Mouse (Mus musculus): ENCODE data around the gene B230104I21Rik.

The B230104I21Rik gene

GRCm38 (mm10) chr4:154348197-154348786, 12.4 kb downstream of the B230104I21Rik start:
- peak; percentile 73 to 82 for DNase-seq

- DNase-seq: no peak
Observed at GRCm38 (mm10) chr4:154352246-154352645, 16.3 kb downstream of the B230104I21Rik start.

GRCm38 (mm10) chr4:154355408-154355807, 19.5 kb downstream of the B230104I21Rik start:
- DNase-seq: no peak

GRCm38 (mm10) chr4:154358370-154358769, 22.4 kb downstream of the B230104I21Rik start:
- no peak for DNase-seq

GRCm38 (mm10) chr4:154358816-154359215, 22.9 kb downstream of the B230104I21Rik start:
- no peak for DNase-seq

- DNase-seq: no peak
Observed at GRCm38 (mm10) chr4:154359762-154360300, 23.9 kb downstream of the B230104I21Rik start.

- no peak for DNase-seq
Observed at GRCm38 (mm10) chr4:154360441-154360840, 24.5 kb downstream of the B230104I21Rik start.

- DNase-seq: no peak
Observed at GRCm38 (mm10) chr4:154360850-154361249, 24.9 kb downstream of the B230104I21Rik start.

- DNase-seq: no peak
Observed at GRCm38 (mm10) chr4:154364752-154365151, 28.8 kb downstream of the B230104I21Rik start.

- DNase-seq: no peak
Observed at GRCm38 (mm10) chr4:154366836-154367235, 30.9 kb downstream of the B230104I21Rik start.

- no peak for DNase-seq
Observed at GRCm38 (mm10) chr4:154369089-154369488, 33.2 kb downstream of the B230104I21Rik start.

- DNase-seq: no peak
Observed at GRCm38 (mm10) chr4:154370841-154371240, 34.9 kb downstream of the B230104I21Rik start.

- no peak for DNase-seq
Observed at GRCm38 (mm10) chr4:154371542-154372247, 35.8 kb downstream of the B230104I21Rik start.

GRCm38 (mm10) chr4:154375939-154376625, 40.2 kb downstream of the B230104I21Rik start:
- DNase-seq: no peak

- no peak for DNase-seq
Observed at GRCm38 (mm10) chr4:154378876-154379275, 42.9 kb downstream of the B230104I21Rik start.

GRCm38 (mm10) chr4:154385208-154385607, 49.3 kb downstream of the B230104I21Rik start:
- no peak for DNase-seq

GRCm38 (mm10) chr4:154385918-154386317, 50.0 kb downstream of the B230104I21Rik start:
- DNase-seq: no peak

- DNase-seq: no peak
Observed at GRCm38 (mm10) chr4:154386810-154387209, 50.9 kb downstream of the B230104I21Rik start.

- DNase-seq: peak in 1 of 2 experiments; percentile 42
Observed at GRCm38 (mm10) chr4:154389641-154390040, 53.7 kb downstream of the B230104I21Rik start.

- peak; percentile 68 to 79 for DNase-seq
Observed at GRCm38 (mm10) chr4:154390333-154391080, 54.6 kb downstream of the B230104I21Rik start.

GRCm38 (mm10) chr4:154392641-154393040, 56.7 kb downstream of the B230104I21Rik start:
- no peak for DNase-seq
